Mouse (Mus musculus) forebrain, embryonic 14.5 days (tissue): ENCODE data around the gene Snapc2. TPM values are rescaled to one million over a fixed set of nuclear protein-coding genes. Genes with fewer than 3 reads are reported as not detected.
A peak's percentile ranks its signal among the peaks of the same experiment; 100 is the strongest.

Experiments
- ATAC-seq: fragments of 200-750 bp; cut with Nextera tagmentation; 2 replicates; pipeline ENCODE4 v1.8.0; 2017; ENCODE audit warnings: mild to moderate bottlenecking, moderate library complexity
- DNase-seq: peaks from one replicate; pipeline ENCODE4 v3.0.0-alpha.2; 2015; ENCODE audit warnings: low spot score
- H3K27ac ChIP-seq: fragments of 300-500 bp; sonication (generic); 2 replicates; pipeline ENCODE4 v1.5.1; 2014; ENCODE audit warnings: low read depth, mild to moderate bottlenecking, control low read depth, low read length, moderate library complexity
- H3K27me3 ChIP-seq: fragments of 300-500 bp; sonication (generic); replicated peaks from 2 replicates; pipeline ENCODE4 v1.6.1; 2014; ENCODE audit warnings: low read length, control low read depth, mixed read lengths; ENCODE audit not compliant: control insufficient read depth, insufficient read depth
- H3K36me3 ChIP-seq: fragments of 300-500 bp; sonication (generic); 2 replicates; pipeline ENCODE4 v1.6.1; 2014; ENCODE audit warnings: low read length, control low read depth; ENCODE audit not compliant: control insufficient read depth, insufficient read depth
- H3K4me1 ChIP-seq: fragments of 300-500 bp; sonication (generic); 2 replicates; pipeline ENCODE4 v1.6.1; 2014; ENCODE audit warnings: antibody characterized with exemption, low read length, control low read depth; ENCODE audit not compliant: control insufficient read depth, insufficient read depth
- H3K4me2 ChIP-seq: fragments of 300-500 bp; sonication (generic); 2 replicates; pipeline ENCODE4 v1.6.1; 2014; ENCODE audit warnings: mild to moderate bottlenecking, control low read depth, low read length
- H3K4me3 ChIP-seq: fragments of 300-500 bp; sonication (generic); 2 replicates; pipeline ENCODE4 v1.5.1; 2014; ENCODE audit warnings: low read depth, low read length, control low read depth
- H3K9ac ChIP-seq: fragments of 300-500 bp; sonication (generic); 2 replicates; pipeline ENCODE4 v1.6.1; 2014; ENCODE audit warnings: mild to moderate bottlenecking, low read length, control low read depth, moderate library complexity
- H3K9me3 ChIP-seq: fragments of 300-500 bp; sonication (generic); replicated peaks from 2 replicates; pipeline ENCODE4 v1.6.1; 2016; ENCODE audit warnings: low read length, control low read depth, mixed read lengths; ENCODE audit not compliant: control insufficient read depth
- WGBS: fragments of 180-500 bp; shearing (Covaris S2); extraction: QIAGEN DNeasy Blood & Tissue Kit; methylation state at CpG from one replicate; pipeline ENCODE4 v1.1.7; 2014; 5-methylcytosine and 5-hydroxymethylcytosine counted together
- polyA plus RNA-seq: library from polyadenylated mRNA; unstranded; fragments of >200 nt; fragmentation: Nextera tagmentation; extraction: Ambion mirVana; gene quantifications from 2 replicates; pipeline ENCODE4 v1.2.1, GENCODE M21; 2014

Snapc2 gene
- polyA plus RNA-seq, 1 experiment from 2014 or later: 59.9 TPM

GRCm38 (mm10) chr8:4229784-4230183, 23.1 kb upstream of the Snapc2 start:
- no peaks in the 10 kb centered on the region for H3K9me3 ChIP-seq
- H3K4me2 ChIP-seq: no peak overlapping the region
- DNase-seq (no peak), ATAC-seq (no peak)
- no peaks in the 10 kb centered on the region for H3K27me3 ChIP-seq
- no peak overlapping the region for H3K4me3 ChIP-seq
- H3K27ac ChIP-seq: no peak overlapping the region
- H3K36me3 ChIP-seq: no peaks in the 10 kb centered on the region
- H3K4me1 ChIP-seq: no peaks in the 10 kb centered on the region
- WGBS: 80% methylated on average over 5 of the region's 5 CpGs
- no peak overlapping the region for H3K9ac ChIP-seq

- 65% methylated on average over 10 of the region's 10 CpGs for WGBS
- H3K36me3 ChIP-seq: no peaks in the 10 kb centered on the region
- DNase-seq (no peak), ATAC-seq (no peak)
- H3K27me3 ChIP-seq: no peaks in the 10 kb centered on the region
- no peak overlapping the region for H3K4me3 ChIP-seq
- H3K4me1 ChIP-seq: no peaks in the 10 kb centered on the region
- H3K4me2 ChIP-seq: no peak overlapping the region
- no peak overlapping the region for H3K27ac ChIP-seq
- H3K9me3 ChIP-seq: no peaks in the 10 kb centered on the region
- H3K9ac ChIP-seq: no peak overlapping the region
Measured at GRCm38 (mm10) chr8:4230612-4231351, 22.1 kb upstream of the Snapc2 start.

- H3K4me2 ChIP-seq: peak overlapping the region; percentile 76
- no peaks in the 10 kb centered on the region for H3K9me3 ChIP-seq
- peaks cover 17% of the 10 kb centered on the region for H3K4me1 ChIP-seq
- DNase-seq (no peak), ATAC-seq (no peak)
- no peaks in the 10 kb centered on the region for H3K27me3 ChIP-seq
- H3K27ac ChIP-seq: peak overlapping the region; percentile 93
- H3K4me3 ChIP-seq: peak overlapping the region; percentile 75
- H3K36me3 ChIP-seq: peaks cover 23% of the 10 kb centered on the region
- peak overlapping the region; percentile 82 for H3K9ac ChIP-seq
- whole genome bisulfite sequencing: 18% methylated on average over 15 of the region's 15 CpGs
Measured at GRCm38 (mm10) chr8:4237814-4238433, 15.0 kb upstream of the Snapc2 start.

GRCm38 (mm10) chr8:4238434-4239192, 14.3 kb upstream of the Snapc2 start, which contains the start of the genes Map2k7 and Gm49320:
TSS of gene Map2k7 (plus strand) at chr8:4238740.
TSS of gene Gm49320 (plus strand) at chr8:4238865.
- no peaks in the 10 kb centered on the region for H3K9me3 ChIP-seq
- peak within 1 kb of the TSS; percentile 93 for H3K27ac ChIP-seq
- peak; percentile 100 for DNase-seq
- H3K9ac ChIP-seq: peak within 1 kb of the TSS; percentile 82
- peak within 1 kb of the TSS; percentile 75 for H3K4me3 ChIP-seq
- H3K36me3 ChIP-seq: peaks cover 30% of the 10 kb centered on the region
- H3K4me2 ChIP-seq: peak within 1 kb of the TSS; percentile 90
- no peaks in the 10 kb centered on the region for H3K27me3 ChIP-seq
- ATAC-seq: peak; percentile 95
- WGBS: under 1% methylated on average over 65 of the region's 71 CpGs
- H3K4me1 ChIP-seq: peaks cover 17% of the 10 kb centered on the region

- Histone ChIP-seq H3K9me3 (no peaks in the 10 kb centered on the region), H3K27ac (peak overlapping the region; percentile 93), H3K9ac (peak overlapping the region; percentile 82), H3K4me1 (peaks cover 17% of the 10 kb centered on the region), H3K4me2 (peak overlapping the region; percentile 90), H3K4me3 (peak overlapping the region; percentile 75), H3K36me3 (peaks cover 37% of the 10 kb centered on the region), H3K27me3 (no peaks in the 10 kb centered on the region)
- ATAC-seq (no peak), DNase-seq (no peak)
- 15% methylated on average over 19 of the region's 19 CpGs for WGBS
Measured at GRCm38 (mm10) chr8:4239193-4239890, 13.5 kb upstream of the Snapc2 start.

GRCm38 (mm10) chr8:4245061-4245460, 7.8 kb upstream of the Snapc2 start:
- H3K4me2 ChIP-seq: no peak overlapping the region
- no peaks in the 10 kb centered on the region for H3K9me3 ChIP-seq
- H3K9ac ChIP-seq: no peak overlapping the region
- whole genome bisulfite sequencing: 91% methylated on average over 5 of the region's 5 CpGs
- H3K36me3 ChIP-seq: peaks cover 86% of the 10 kb centered on the region
- H3K4me3 ChIP-seq: no peak overlapping the region
- H3K27me3 ChIP-seq: no peaks in the 10 kb centered on the region
- no peak for ATAC-seq
- H3K27ac ChIP-seq: no peak overlapping the region
- no peak for DNase-seq
- peaks cover 7% of the 10 kb centered on the region for H3K4me1 ChIP-seq

- no peak for DNase-seq
Measured at GRCm38 (mm10) chr8:4245737-4246136, 7.1 kb upstream of the Snapc2 start.

GRCm38 (mm10) chr8:4247241-4247640, 5.6 kb upstream of the Snapc2 start:
- H3K9me3 ChIP-seq: no peaks in the 10 kb centered on the region
- no peak for ATAC-seq
- H3K9ac ChIP-seq: no peak overlapping the region
- no peak for DNase-seq
- peaks cover 70% of the 10 kb centered on the region for H3K36me3 ChIP-seq
- H3K27me3 ChIP-seq: no peaks in the 10 kb centered on the region
- 92% methylated on average over 8 of the region's 8 CpGs for WGBS
- H3K4me3 ChIP-seq: no peak overlapping the region
- no peak overlapping the region for H3K27ac ChIP-seq
- H3K4me1 ChIP-seq: no peaks in the 10 kb centered on the region
- no peak overlapping the region for H3K4me2 ChIP-seq

More at GRCm38 (mm10) chr8:4245737-4246136, 7.1 kb upstream of the Snapc2 start:
- H3K9me3 ChIP-seq: no peaks in the 10 kb centered on the region
- no peak overlapping the region for H3K4me3 ChIP-seq
- H3K36me3 ChIP-seq: peaks cover 84% of the 10 kb centered on the region
- H3K4me2 ChIP-seq: no peak overlapping the region
- no peak for ATAC-seq
- no peak overlapping the region for H3K27ac ChIP-seq
- H3K27me3 ChIP-seq: no peaks in the 10 kb centered on the region
- WGBS: 83% methylated on average over 12 of the region's 13 CpGs
- peaks cover 2% of the 10 kb centered on the region; the same call in 1 of the 2 replicates for H3K4me1 ChIP-seq
- no peak overlapping the region for H3K9ac ChIP-seq
